Mouse (Mus musculus) stomach, embryonic 16.5 days (tissue): ENCODE results near the gene Cacna1c. TPM values are rescaled to one million over a fixed set of nuclear protein-coding genes. Genes with fewer than 3 reads are reported as not detected.

ENCODE experiments used
- ATAC-seq: fragments of 200-750 bp; cut with Nextera tagmentation; 2 replicates; pipeline ENCODE4 v1.8.0; 2017; ENCODE audit warnings: moderate number of reproducible peaks, moderate TSS enrichment; ENCODE audit not compliant: insufficient read depth, low FRiP score
- H3K27ac ChIP-seq: fragments of 300-500 bp; sonication (generic); 2 replicates; pipeline ENCODE4 v1.5.1; 2014; ENCODE audit warnings: low read length
- H3K27me3 ChIP-seq: fragments of 300-500 bp; sonication (generic); 2 replicates; pipeline ENCODE4 v1.6.1; 2014; ENCODE audit warnings: low read length, control low read depth, mixed read lengths; ENCODE audit not compliant: control insufficient read depth, insufficient read depth
- H3K36me3 ChIP-seq: fragments of 300-500 bp; sonication (generic); 2 replicates; pipeline ENCODE4 v1.6.1; 2014; ENCODE audit warnings: low read length; ENCODE audit not compliant: control insufficient read depth, insufficient read depth
- H3K4me1 ChIP-seq: fragments of 300-500 bp; sonication (generic); 2 replicates; pipeline ENCODE4 v1.6.1; 2014; ENCODE audit warnings: low read length, control low read depth, mixed read lengths; ENCODE audit not compliant: control insufficient read depth, insufficient read depth
- H3K4me2 ChIP-seq: fragments of 300-500 bp; sonication (generic); 2 replicates; pipeline ENCODE4 v1.6.1; 2014; ENCODE audit warnings: low read depth, low read length, mixed read lengths
- H3K4me3 ChIP-seq: fragments of 300-500 bp; sonication (generic); replicated peaks from 2 replicates; pipeline ENCODE4 v1.5.1; 2014; ENCODE audit warnings: mild to moderate bottlenecking, low read length
- H3K9ac ChIP-seq: fragments of 300-500 bp; sonication (generic); 2 replicates; pipeline ENCODE4 v1.6.1; 2014; ENCODE audit warnings: low read length
- H3K9me3 ChIP-seq: fragments of 300-500 bp; sonication (generic); replicated peaks from 2 replicates; pipeline ENCODE4 v1.6.1; 2016; ENCODE audit warnings: low read length, control low read depth; ENCODE audit not compliant: control insufficient read depth
- WGBS: fragments of 180-500 bp; shearing (Covaris S2); extraction: QIAGEN DNeasy Blood & Tissue Kit; methylation state at CpG from one replicate; pipeline ENCODE4 v1.1.7; 2014; 5-methylcytosine and 5-hydroxymethylcytosine counted together
- polyA plus RNA-seq: library from polyadenylated mRNA; unstranded; fragments of >200 nt; fragmentation: Nextera tagmentation; extraction: Ambion mirVana; gene quantifications from 2 replicates; pipeline ENCODE4 v1.2.1, GENCODE M21; 2015

The Cacna1c gene
- polyA plus RNA-seq, 1 experiment from 2014 or later: 4.3 TPM

DNA sequence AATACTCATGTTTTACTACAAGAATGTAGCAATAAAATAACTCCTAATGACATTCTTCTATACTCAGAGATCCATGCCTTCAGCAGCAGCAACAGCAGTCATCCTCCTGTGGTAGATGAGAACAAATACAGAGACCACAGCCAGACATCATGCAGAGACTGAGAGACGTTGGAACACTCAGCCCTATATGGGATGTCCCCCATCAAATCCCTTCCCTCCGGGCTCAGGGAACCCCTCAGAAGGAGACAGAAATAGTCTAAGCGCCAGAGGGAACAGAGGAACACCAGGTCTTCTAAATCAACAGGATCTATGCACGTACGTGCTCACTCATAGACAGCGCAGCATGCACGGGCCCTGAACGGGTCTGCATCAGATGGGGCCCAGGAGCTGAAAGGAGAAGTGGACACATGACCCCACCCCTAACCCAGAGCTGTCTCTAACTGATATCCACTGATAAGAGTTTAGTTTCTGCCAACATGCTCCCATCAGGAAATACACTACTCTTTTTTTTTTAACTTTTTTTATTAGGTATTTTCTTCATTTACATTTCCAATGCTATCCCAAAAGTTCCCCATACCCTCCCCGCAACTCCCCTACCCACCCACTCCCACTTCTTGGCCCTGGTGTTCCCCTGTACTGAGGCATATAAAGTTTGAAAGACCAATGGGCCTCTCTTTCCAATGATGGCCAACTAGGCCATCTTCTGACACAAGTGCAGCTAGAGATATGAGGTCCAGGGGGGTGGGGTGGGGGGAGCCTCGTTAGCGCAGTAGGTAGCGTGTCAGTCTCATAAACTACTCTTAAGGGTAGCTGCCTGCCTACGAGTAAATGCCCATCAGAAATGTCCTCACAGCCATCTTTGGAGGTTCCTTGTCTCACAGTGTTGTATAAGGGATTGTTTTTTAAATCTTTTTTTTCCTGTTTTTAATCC is 182.8 kb downstream of the Cacna1c start:
- Histone ChIP-seq H3K9me3 (no peaks in the 10 kb centered on the region), H3K4me2 (no peak overlapping the region), H3K27ac (no peak overlapping the region), H3K4me1 (no peaks in the 10 kb centered on the region), H3K9ac (no peak overlapping the region), H3K27me3 (no peaks in the 10 kb centered on the region), H3K36me3 (no peaks in the 10 kb centered on the region), H3K4me3 (no peak overlapping the region)
- ATAC-seq: peak; percentile 71; the same call in 1 of the 2 replicates
- WGBS: 80% methylated on average over 13 of the region's 13 CpGs

DNA sequence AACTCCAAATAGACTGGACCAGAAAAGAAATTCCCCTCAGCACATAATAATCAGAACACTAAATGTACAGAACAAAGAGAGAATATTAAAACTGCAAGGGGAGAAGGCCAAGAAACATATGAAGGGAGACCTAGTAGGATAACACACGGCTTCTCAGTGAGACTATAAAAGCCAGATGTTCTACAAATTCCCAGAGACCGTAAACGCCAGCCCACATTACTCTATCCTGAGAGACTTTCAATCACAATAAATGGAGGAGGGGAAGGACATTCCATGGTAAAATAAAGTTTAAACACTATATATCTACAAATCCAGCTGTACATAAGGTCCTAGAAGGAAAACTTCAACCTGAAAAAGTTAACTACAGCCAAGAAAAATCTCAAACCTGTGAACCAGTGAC is 185.3 kb downstream of the Cacna1c start:
- WGBS: 41% methylated on average over 3 of the region's 3 CpGs
- H3K36me3 ChIP-seq: no peaks in the 10 kb centered on the region
- no peaks in the 10 kb centered on the region for H3K9me3 ChIP-seq
- H3K27ac ChIP-seq: no peak overlapping the region
- no peaks in the 10 kb centered on the region for H3K4me1 ChIP-seq
- H3K4me3 ChIP-seq: no peak overlapping the region
- no peak overlapping the region for H3K4me2 ChIP-seq
- H3K27me3 ChIP-seq: no peaks in the 10 kb centered on the region
- no peak for ATAC-seq
- no peak overlapping the region for H3K9ac ChIP-seq

DNA sequence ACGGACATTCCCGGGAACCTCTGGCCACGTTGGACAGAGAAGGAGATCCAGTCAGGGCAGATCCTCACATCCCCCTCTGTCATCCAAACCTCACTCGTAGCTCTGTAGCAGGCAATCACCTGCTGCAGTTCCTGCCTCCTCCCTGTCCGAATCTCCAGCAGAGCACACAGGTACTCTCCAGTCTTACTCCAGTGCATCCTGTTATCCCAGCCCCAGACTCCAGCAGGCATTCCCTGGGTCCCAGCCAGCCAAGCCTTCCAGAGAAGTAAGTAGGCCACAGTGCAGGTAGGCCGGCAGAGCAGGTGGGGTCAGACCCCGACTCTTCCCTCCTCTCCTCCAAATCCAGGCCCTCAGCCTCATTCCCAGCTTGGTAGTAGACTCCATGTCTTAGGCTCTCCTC is 186.7 kb downstream of the Cacna1c start:
- no peaks in the 10 kb centered on the region for H3K36me3 ChIP-seq
- H3K27ac ChIP-seq: no peak overlapping the region
- no peak overlapping the region for H3K9ac ChIP-seq
- H3K4me2 ChIP-seq: no peak overlapping the region
- H3K9me3 ChIP-seq: no peaks in the 10 kb centered on the region
- H3K27me3 ChIP-seq: no peaks in the 10 kb centered on the region
- no peak overlapping the region for H3K4me3 ChIP-seq
- ATAC-seq: no peak
- no peaks in the 10 kb centered on the region for H3K4me1 ChIP-seq
- WGBS: 85% methylated on average over 7 of the region's 7 CpGs

DNA sequence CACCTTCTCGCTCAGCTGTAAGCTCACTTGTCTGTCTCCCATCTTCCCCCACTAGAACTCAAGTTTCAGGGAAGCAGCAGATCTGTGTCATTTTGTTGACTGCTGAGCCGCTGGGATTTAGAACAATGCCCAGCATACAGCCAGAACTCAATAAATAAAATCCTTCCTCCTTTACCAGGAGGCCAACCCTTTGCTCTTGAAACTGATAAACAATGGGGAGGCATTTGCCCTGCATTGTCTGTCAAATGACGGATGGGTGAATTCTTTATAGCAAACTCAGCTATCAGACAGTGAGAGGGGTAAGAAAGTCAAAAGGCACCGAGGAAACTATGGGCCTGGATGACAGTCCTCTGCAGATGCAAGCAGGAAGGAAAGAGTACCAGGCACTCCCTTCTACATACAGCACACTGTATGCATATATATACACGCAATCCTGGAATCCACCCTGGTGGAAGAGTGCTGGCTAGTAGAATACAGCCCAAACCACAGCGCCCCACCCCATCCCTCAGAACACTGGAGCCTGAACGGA is 187.5 kb downstream of the Cacna1c start:
- H3K9me3 ChIP-seq: no peaks in the 10 kb centered on the region
- no peaks in the 10 kb centered on the region for H3K27me3 ChIP-seq
- H3K27ac ChIP-seq: no peak overlapping the region
- no peaks in the 10 kb centered on the region for H3K36me3 ChIP-seq
- 55% methylated on average over 7 of the region's 7 CpGs for WGBS
- no peak overlapping the region for H3K9ac ChIP-seq
- no peak overlapping the region for H3K4me2 ChIP-seq
- no peaks in the 10 kb centered on the region for H3K4me1 ChIP-seq
- ATAC-seq: no peak
- H3K4me3 ChIP-seq: no peak overlapping the region

DNA sequence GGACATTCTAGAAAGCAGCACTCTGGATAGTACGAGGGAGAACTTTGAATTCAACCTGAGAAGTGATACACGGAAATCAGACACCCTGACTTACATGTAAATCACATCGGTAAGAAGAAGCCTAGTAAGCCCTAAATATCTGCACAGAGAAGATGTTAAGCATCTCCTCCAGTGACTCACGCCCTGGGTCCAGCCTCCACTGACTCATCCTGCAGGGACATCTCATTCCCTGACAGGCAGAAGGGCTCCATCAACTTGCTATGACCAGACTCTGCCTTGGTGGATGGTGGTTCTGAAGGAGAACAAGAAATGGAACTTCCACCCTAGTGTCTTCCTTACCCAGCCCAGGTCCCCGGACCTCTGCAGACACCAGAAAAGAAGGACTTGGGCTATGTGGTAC is 191.6 kb downstream of the Cacna1c start:
- no peaks in the 10 kb centered on the region for H3K36me3 ChIP-seq
- H3K27me3 ChIP-seq: no peaks in the 10 kb centered on the region
- H3K4me3 ChIP-seq: no peak overlapping the region
- no peak overlapping the region for H3K9ac ChIP-seq
- no peak overlapping the region for H3K27ac ChIP-seq
- 88% methylated on average over 5 of the region's 5 CpGs for WGBS
- H3K4me1 ChIP-seq: no peaks in the 10 kb centered on the region
- ATAC-seq: no peak
- no peak overlapping the region for H3K4me2 ChIP-seq
- H3K9me3 ChIP-seq: no peaks in the 10 kb centered on the region

DNA sequence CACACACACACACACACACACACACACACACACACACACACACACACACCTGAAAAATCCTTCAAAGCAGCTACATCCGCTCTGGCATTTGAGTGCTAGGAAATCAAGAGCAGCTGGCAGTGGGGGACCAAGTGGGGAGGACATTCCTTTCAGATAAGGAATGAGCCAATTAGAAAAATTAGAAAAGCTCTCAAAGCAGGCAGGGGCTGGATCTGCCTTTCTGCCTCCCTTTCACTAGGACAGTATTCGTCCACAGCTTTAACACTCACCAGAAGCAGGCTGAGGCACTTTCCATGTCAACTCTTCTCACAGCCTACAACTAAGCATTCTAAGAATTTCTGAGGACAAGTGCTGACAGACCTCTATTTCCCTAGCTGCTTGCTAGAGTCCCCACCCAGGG is 194.8 kb downstream of the Cacna1c start:
- Histone ChIP-seq H3K9ac (no peak overlapping the region), H3K27me3 (no peaks in the 10 kb centered on the region), H3K4me3 (no peak overlapping the region), H3K4me2 (no peak overlapping the region), H3K4me1 (no peaks in the 10 kb centered on the region), H3K27ac (no peak overlapping the region), H3K9me3 (no peaks in the 10 kb centered on the region), H3K36me3 (no peaks in the 10 kb centered on the region)
- WGBS: 26% methylated on average over 2 of the region's 2 CpGs
- no peak for ATAC-seq

DNA sequence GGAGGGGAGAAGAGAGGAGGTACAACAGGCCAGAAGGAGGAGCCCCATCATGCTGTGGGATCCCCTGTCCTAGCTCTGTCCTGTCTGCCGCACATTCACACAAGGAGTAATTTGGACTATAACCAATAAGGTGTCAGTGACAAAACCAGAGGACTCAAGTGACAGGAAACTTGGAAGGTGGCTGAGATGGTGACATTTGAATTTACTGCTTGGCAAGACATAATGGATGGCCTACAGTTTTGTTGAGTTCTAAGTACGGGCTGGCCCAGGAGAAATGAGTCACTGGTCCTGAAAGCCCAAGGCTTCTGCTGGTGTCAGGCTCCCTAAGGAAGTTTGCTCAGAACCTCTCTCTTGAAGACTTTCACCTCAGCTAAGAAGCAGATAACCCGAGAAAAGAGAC is 196.0 kb downstream of the Cacna1c start:
- Histone ChIP-seq H3K9ac (no peak overlapping the region), H3K27me3 (no peaks in the 10 kb centered on the region), H3K4me3 (no peak overlapping the region), H3K4me1 (no peaks in the 10 kb centered on the region), H3K4me2 (no peak overlapping the region), H3K27ac (no peak overlapping the region), H3K9me3 (no peaks in the 10 kb centered on the region), H3K36me3 (no peaks in the 10 kb centered on the region)
- 70% methylated on average over 3 of the region's 3 CpGs for WGBS
- ATAC-seq: no peak

DNA sequence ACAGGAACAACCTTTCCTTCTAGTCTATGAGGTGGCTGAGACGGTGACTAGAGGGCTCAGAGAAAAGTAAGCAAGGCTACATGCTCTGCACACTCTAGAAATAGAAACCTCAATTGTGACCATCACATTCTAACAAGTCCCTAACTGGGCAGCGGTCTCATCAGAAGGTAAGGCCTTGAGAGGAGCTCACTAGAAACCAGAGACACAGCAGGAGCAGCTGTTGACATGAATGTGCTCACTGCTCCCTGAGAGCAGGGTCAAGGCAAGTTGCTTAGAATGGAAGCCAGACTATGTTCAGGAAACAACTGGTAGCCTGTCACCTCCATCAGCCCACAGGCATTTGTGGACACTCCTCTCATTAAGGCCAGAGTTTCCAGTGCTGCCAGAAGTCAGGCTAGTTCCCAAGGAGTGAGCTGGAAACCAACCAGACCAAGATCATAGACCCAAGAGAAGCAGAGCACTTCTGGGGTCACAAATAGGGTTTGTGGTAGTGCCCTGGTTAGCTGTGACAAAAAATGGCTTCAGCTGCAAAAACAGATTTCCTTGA is 196.8 kb downstream of the Cacna1c start:
- no peak overlapping the region for H3K27ac ChIP-seq
- H3K4me3 ChIP-seq: no peak overlapping the region
- ATAC-seq: no peak
- WGBS: 91% methylated on average over 2 of the region's 2 CpGs
- no peaks in the 10 kb centered on the region for H3K9me3 ChIP-seq
- no peaks in the 10 kb centered on the region for H3K27me3 ChIP-seq
- no peaks in the 10 kb centered on the region for H3K4me1 ChIP-seq
- H3K36me3 ChIP-seq: no peaks in the 10 kb centered on the region
- H3K9ac ChIP-seq: no peak overlapping the region
- H3K4me2 ChIP-seq: no peak overlapping the region

DNA sequence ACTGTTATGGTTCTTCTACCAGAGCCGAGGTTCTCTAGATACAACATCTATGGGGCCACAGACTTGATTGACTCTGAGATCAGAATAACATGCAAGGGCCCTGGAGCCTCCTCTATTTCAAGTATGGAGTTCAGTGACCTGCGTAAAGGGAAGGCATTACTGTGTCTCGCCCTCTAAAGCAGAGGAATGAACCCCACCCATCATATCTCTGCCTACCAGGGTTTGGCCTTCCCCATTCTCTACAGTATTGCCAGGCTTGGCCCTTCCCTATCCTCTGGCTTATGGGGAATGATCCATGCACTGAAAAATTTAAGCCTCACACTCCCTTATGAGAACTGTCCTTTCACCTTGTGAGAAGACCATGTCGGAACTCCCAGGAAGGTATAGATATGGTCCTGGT is 198.8 kb downstream of the Cacna1c start:
- Histone ChIP-seq H3K4me2 (no peak overlapping the region), H3K27me3 (no peaks in the 10 kb centered on the region), H3K9me3 (no peaks in the 10 kb centered on the region), H3K4me1 (no peaks in the 10 kb centered on the region), H3K9ac (no peak overlapping the region), H3K27ac (no peak overlapping the region), H3K4me3 (no peak overlapping the region), H3K36me3 (no peaks in the 10 kb centered on the region)
- no peak for ATAC-seq
- WGBS: 86% methylated on average over 4 of the region's 4 CpGs
